Mouse (Mus musculus) myocyte (in vitro differentiated cells): ENCODE results near the gene Coro7.

ENCODE experiments used
- CEBPB ChIP-seq: IDR thresholded peaks from 2 replicates; pipeline ENCODE4 v1.6.1; 2011; ENCODE audit warnings: mild to moderate bottlenecking, moderate library complexity; ENCODE audit not compliant: poor library complexity, insufficient read depth, severe bottlenecking
- E2F4 ChIP-seq: IDR thresholded peaks from one replicate; pipeline ENCODE4 v1.6.1; 2011; ENCODE audit warnings: mild to moderate bottlenecking, control low read depth, moderate library complexity; ENCODE audit not compliant: insufficient read depth
- MAX ChIP-seq: IDR thresholded peaks from one replicate; pipeline ENCODE4 v1.6.1; 2011; ENCODE audit warnings: low read depth, mild to moderate bottlenecking, control low read depth
- MYOD1 ChIP-seq, 3 experiments: IDR thresholded peaks; one replicate each; pipeline ENCODE4 v1.6.1; 2011; ENCODE audit warnings: control low read depth in 2 of 3, low read depth in 2 of 3, mild to moderate bottlenecking in 2 of 3, moderate library complexity in 1 of 3; ENCODE audit not compliant: insufficient read length in 2 of 3, control insufficient read depth in 1 of 3
- MYOG ChIP-seq, 3 experiments: IDR thresholded peaks; one replicate each; pipeline ENCODE4 v1.6.1; 2011; ENCODE audit warnings: control low read depth in 2 of 3, low read depth in 2 of 3, mild to moderate bottlenecking in 2 of 3; ENCODE audit not compliant: insufficient read length in 2 of 3, control insufficient read depth in 1 of 3, insufficient read depth in 1 of 3
- POLR2A ChIP-seq: IDR thresholded peaks from one replicate; pipeline ENCODE4 v1.6.1; 2011; ENCODE audit warnings: low read depth, mild to moderate bottlenecking, control low read depth, moderate library complexity; ENCODE audit not compliant: insufficient read length
- POLR2AphosphoS2 ChIP-seq: IDR thresholded peaks from one replicate; pipeline ENCODE4 v1.6.1; 2011; ENCODE audit warnings: low read depth, control low read depth; ENCODE audit not compliant: insufficient read length
- REST ChIP-seq: IDR thresholded peaks from one replicate; pipeline ENCODE4 v1.6.1; 2011; ENCODE audit warnings: mild to moderate bottlenecking, control low read depth, moderate library complexity; ENCODE audit not compliant: insufficient read depth, insufficient read length
- TCF12 ChIP-seq: IDR thresholded peaks from one replicate; pipeline ENCODE4 v1.6.1; 2011; ENCODE audit warnings: mild to moderate bottlenecking, control low read depth; ENCODE audit not compliant: poor library complexity, insufficient read depth, severe bottlenecking
- TCF3 ChIP-seq: IDR thresholded peaks from one replicate; pipeline ENCODE4 v1.6.1; 2011; ENCODE audit warnings: low read depth, control low read depth; ENCODE audit not compliant: insufficient read length
- USF1 ChIP-seq: IDR thresholded peaks from one replicate; pipeline ENCODE4 v1.6.1; 2011; ENCODE audit warnings: low read depth, mild to moderate bottlenecking, control low read depth, moderate library complexity

- TF ChIP-seq POLR2A (no peak), CEBPB (no peak), TCF3 (no peak), TCF12 (no peak), MAX (no peak), E2F4 (no peak), POLR2AphosphoS2 (no peak), MYOG (IDR thresholded peaks at IDR 0.05; ENCODE audit: control insufficient read depth in 1 of 3, insufficient read depth in 1 of 3, insufficient read length in 2 of 3, low read depth in 2 of 3) (no peak), REST (no peak), USF1 (no peak), MYOD1 (IDR thresholded peaks at IDR 0.05; ENCODE audit: control insufficient read depth in 1 of 3, insufficient read length in 2 of 3, low read depth in 2 of 3) (no peak)
These were observed 26.7 kb downstream of the Coro7 start for GRCm38 (mm10) chr16:4652707-4653416.
